Mouse (Mus musculus): Measurements from ENCODE around the gene Igfbp6. TPM values are rescaled to one million over a fixed set of nuclear protein-coding genes. Genes with fewer than 3 reads are reported as not detected.
A peak's percentile ranks its signal among the peaks of the same experiment; 100 is the strongest.

Gene Igfbp6
- polyA plus RNA-seq, 1 experiment: 18.5 TPM

DNA sequence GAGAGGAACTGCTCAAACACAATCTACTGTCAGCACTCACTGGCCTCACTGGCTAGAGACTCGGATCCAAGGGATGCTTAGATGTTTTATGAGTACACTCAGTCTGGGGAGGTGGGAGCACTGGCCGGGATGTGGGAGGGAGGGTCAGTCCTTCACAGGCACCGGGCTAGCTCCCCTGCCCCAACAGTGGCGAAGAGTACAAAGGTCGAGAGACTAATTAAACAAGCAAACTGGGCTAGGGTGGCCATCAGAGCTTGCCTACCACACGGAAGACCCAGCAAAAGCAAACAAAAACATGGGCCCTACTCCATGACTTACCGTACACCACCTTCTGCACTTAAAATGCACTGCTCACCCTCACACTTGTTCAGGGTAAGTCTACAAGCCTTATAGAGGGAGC lies 47.5 kb downstream of the Igfbp6 start:
- DNase-seq: no peak
- 53% methylated on average over 7 of the region's 7 CpGs for WGBS
- TF ChIP-seq CTCF (conservative IDR thresholded peaks at IDR 0.05; ENCODE audit: insufficient read depth, insufficient read length, low read depth, low read length) (no peak), POLR2A (IDR thresholded peaks at IDR 0.05; ENCODE audit: low read depth, low read length) (no peak)
- no peak overlapping the region for H3K27ac ChIP-seq (ENCODE audit: insufficient read depth, low read depth, low read length)
- H3K27me3 ChIP-seq (replicated peaks; ENCODE audit: control insufficient read depth, insufficient read depth, low read length): no peaks in the 10 kb centered on the region
- no peak overlapping the region for H3K4me3 ChIP-seq (ENCODE audit: insufficient read depth, low read depth, low read length)
- peaks cover 18% of the 10 kb centered on the region for H3K4me1 ChIP-seq (ENCODE audit: control insufficient read depth, insufficient read depth, low read length)
- H3K36me3 ChIP-seq (ENCODE audit: control insufficient read depth, insufficient read depth, low read length): no peaks in the 10 kb centered on the region

- WGBS: 70% methylated on average over 7 of the region's 7 CpGs
- no peak overlapping the region for H3K27ac ChIP-seq (ENCODE audit: insufficient read depth, low read depth, low read length)
- no peak overlapping the region for H3K4me3 ChIP-seq (ENCODE audit: insufficient read depth, low read depth, low read length)
- DNase-seq: no peak
- peaks cover 18% of the 10 kb centered on the region for H3K4me1 ChIP-seq (ENCODE audit: control insufficient read depth, insufficient read depth, low read length)
- no peaks in the 10 kb centered on the region for H3K27me3 ChIP-seq (replicated peaks; ENCODE audit: control insufficient read depth, insufficient read depth, low read length)
- no peak for TF ChIP-seq POLR2A (IDR thresholded peaks at IDR 0.05; ENCODE audit: low read depth, low read length)
- TF ChIP-seq CTCF (conservative IDR thresholded peaks at IDR 0.05; ENCODE audit: insufficient read depth, insufficient read length, low read depth, low read length): no peak
- H3K36me3 ChIP-seq (ENCODE audit: control insufficient read depth, insufficient read depth, low read length): no peaks in the 10 kb centered on the region
Measured at GRCm38 (mm10) chr15:102192271-102192812, 48.2 kb downstream of the Igfbp6 start.

- H3K36me3 ChIP-seq (ENCODE audit: control insufficient read depth, insufficient read depth, low read length): no peaks in the 10 kb centered on the region
- H3K27ac ChIP-seq (ENCODE audit: insufficient read depth, low read depth, low read length): no peak overlapping the region
- 70% methylated on average over 5 of the region's 5 CpGs for WGBS
- TF ChIP-seq POLR2A (IDR thresholded peaks at IDR 0.05; ENCODE audit: low read depth, low read length) (no peak), CTCF (conservative IDR thresholded peaks at IDR 0.05; ENCODE audit: insufficient read depth, insufficient read length, low read depth, low read length) (no peak)
- H3K27me3 ChIP-seq (replicated peaks; ENCODE audit: control insufficient read depth, insufficient read depth, low read length): no peaks in the 10 kb centered on the region
- DNase-seq: no peak
- no peak overlapping the region for H3K4me3 ChIP-seq (ENCODE audit: insufficient read depth, low read depth, low read length)
- H3K4me1 ChIP-seq (ENCODE audit: control insufficient read depth, insufficient read depth, low read length): peaks cover 18% of the 10 kb centered on the region
Measured at GRCm38 (mm10) chr15:102192820-102193386, 48.7 kb downstream of the Igfbp6 start.

- H3K27ac ChIP-seq (ENCODE audit: insufficient read depth, low read depth, low read length): no peak overlapping the region
- TF ChIP-seq CTCF (conservative IDR thresholded peaks at IDR 0.05; ENCODE audit: insufficient read depth, insufficient read length, low read depth, low read length) (no peak), POLR2A (IDR thresholded peaks at IDR 0.05; ENCODE audit: low read depth, low read length) (no peak)
- DNase-seq: no peak
- H3K4me1 ChIP-seq (ENCODE audit: control insufficient read depth, insufficient read depth, low read length): peaks cover 18% of the 10 kb centered on the region
- H3K4me3 ChIP-seq (ENCODE audit: insufficient read depth, low read depth, low read length): no peak overlapping the region
- WGBS: 87% methylated on average over 4 of the region's 4 CpGs
- no peaks in the 10 kb centered on the region for H3K27me3 ChIP-seq (replicated peaks; ENCODE audit: control insufficient read depth, insufficient read depth, low read length)
- no peaks in the 10 kb centered on the region for H3K36me3 ChIP-seq (ENCODE audit: control insufficient read depth, insufficient read depth, low read length)
Measured at GRCm38 (mm10) chr15:102193652-102194051, 49.5 kb downstream of the Igfbp6 start.

DNA sequence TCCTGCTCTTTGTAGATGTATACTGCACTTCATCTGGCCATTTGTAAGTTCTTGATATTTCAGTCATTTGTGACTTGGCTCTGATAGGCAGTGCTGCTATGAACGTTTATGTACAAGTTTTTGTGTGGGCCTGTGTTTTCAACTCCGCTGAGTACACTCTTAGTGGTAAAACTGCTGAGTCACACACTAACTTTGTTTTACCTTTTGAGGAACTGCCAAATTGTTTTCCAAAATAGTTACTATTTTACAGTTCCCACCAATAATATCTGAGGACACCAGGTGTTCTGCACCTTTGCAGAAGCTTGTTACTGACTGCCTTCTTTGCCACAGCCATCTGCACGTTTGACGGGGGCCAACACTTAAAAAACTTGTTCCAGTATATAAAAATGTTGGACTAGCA lies 50.3 kb downstream of the Igfbp6 start:
- DNase-seq: peak; percentile 62
- 36% methylated on average over 4 of the region's 4 CpGs for WGBS
- no peak for TF ChIP-seq POLR2A (IDR thresholded peaks at IDR 0.05; ENCODE audit: low read depth, low read length)
- no peak for TF ChIP-seq CTCF (conservative IDR thresholded peaks at IDR 0.05; ENCODE audit: insufficient read depth, insufficient read length, low read depth, low read length)
- Histone ChIP-seq H3K4me1 (ENCODE audit: control insufficient read depth, insufficient read depth, low read length) (peaks cover 18% of the 10 kb centered on the region), H3K27ac (ENCODE audit: insufficient read depth, low read depth, low read length) (peak overlapping the region; percentile 28), H3K4me3 (ENCODE audit: insufficient read depth, low read depth, low read length) (no peak overlapping the region), H3K36me3 (ENCODE audit: control insufficient read depth, insufficient read depth, low read length) (no peaks in the 10 kb centered on the region), H3K27me3 (replicated peaks; ENCODE audit: control insufficient read depth, insufficient read depth, low read length) (no peaks in the 10 kb centered on the region)

DNA sequence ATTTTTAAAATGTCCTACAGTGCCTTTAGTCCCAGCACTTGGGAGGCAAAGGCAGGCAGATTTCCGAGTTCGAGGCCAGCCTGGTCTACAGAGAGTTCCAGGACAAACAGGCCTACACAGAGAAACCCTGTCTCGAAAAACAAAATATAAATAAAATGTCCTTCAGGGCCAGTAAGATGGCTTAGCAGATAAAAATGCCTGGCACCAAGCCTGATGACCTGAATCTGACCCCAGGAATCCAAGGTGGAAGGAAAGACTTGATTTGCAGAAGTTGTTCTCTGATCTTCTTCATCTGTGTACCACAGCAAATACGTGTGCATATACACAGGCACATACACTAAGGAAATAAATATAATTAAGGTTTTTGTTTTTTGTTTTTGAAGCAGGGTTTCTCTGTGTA lies 51.2 kb downstream of the Igfbp6 start:
- H3K36me3 ChIP-seq (ENCODE audit: control insufficient read depth, insufficient read depth, low read length): no peaks in the 10 kb centered on the region
- no peak for DNase-seq
- no peaks in the 10 kb centered on the region for H3K27me3 ChIP-seq (replicated peaks; ENCODE audit: control insufficient read depth, insufficient read depth, low read length)
- TF ChIP-seq CTCF (conservative IDR thresholded peaks at IDR 0.05; ENCODE audit: insufficient read depth, insufficient read length, low read depth, low read length) (no peak), POLR2A (IDR thresholded peaks at IDR 0.05; ENCODE audit: low read depth, low read length) (no peak)
- peaks cover 18% of the 10 kb centered on the region for H3K4me1 ChIP-seq (ENCODE audit: control insufficient read depth, insufficient read depth, low read length)
- WGBS: 47% methylated on average over 4 of the region's 4 CpGs
- no peak overlapping the region for H3K4me3 ChIP-seq (ENCODE audit: insufficient read depth, low read depth, low read length)
- H3K27ac ChIP-seq (ENCODE audit: insufficient read depth, low read depth, low read length): 0 out of 2 replicates have a peak overlapping the region, but pooled peaks have one; percentile 5

- 71% methylated on average over 4 of the region's 4 CpGs for WGBS
Measured at GRCm38 (mm10) chr15:102198841-102199240, 54.7 kb downstream of the Igfbp6 start.

More at GRCm38 (mm10) chr15:102198841-102199240, 54.7 kb downstream of the Igfbp6 start:
- Histone ChIP-seq H3K4me3 (ENCODE audit: insufficient read depth, low read depth, low read length) (no peak overlapping the region), H3K27me3 (replicated peaks; ENCODE audit: control insufficient read depth, insufficient read depth, low read length) (no peaks in the 10 kb centered on the region), H3K27ac (ENCODE audit: insufficient read depth, low read depth, low read length) (no peak overlapping the region), H3K36me3 (ENCODE audit: control insufficient read depth, insufficient read depth, low read length) (no peaks in the 10 kb centered on the region), H3K4me1 (ENCODE audit: control insufficient read depth, insufficient read depth, low read length) (peaks cover 10% of the 10 kb centered on the region; the same call in 1 of the 2 replicates)
- DNase-seq: peak; percentile 64
- TF ChIP-seq CTCF (conservative IDR thresholded peaks at IDR 0.05; ENCODE audit: insufficient read depth, insufficient read length, low read depth, low read length) (no peak), POLR2A (IDR thresholded peaks at IDR 0.05; ENCODE audit: low read depth, low read length) (no peak)

Other genes starting within 250 kb of the Igfbp6 start
- 0.18 TPM in 1 of 2 replicates, not detected in the other for gene Krt4, start 219.6 kb upstream of the Igfbp6 start, polyA plus RNA-seq (2012; rRNA removed)
- gene Krt79, start 204.0 kb upstream of the Igfbp6 start, polyA plus RNA-seq (2012; rRNA removed): 0.33 and 0.37 TPM in 2 replicates
- 0.02 TPM in 1 of 2 replicates, not detected in the other for gene Krt78, start 190.1 kb upstream of the Igfbp6 start, polyA plus RNA-seq (2012; rRNA removed)
- 82.8 and 88.0 TPM in 2 replicates for gene Krt8, start 139.9 kb upstream of the Igfbp6 start, polyA plus RNA-seq (2012; rRNA removed)
- gene Krt18, start 116.2 kb upstream of the Igfbp6 start, polyA plus RNA-seq (2012; rRNA removed): 20.7 and 25.0 TPM in 2 replicates
- 92.1 and 124 TPM in 2 replicates for gene Eif4b, start 70.6 kb upstream of the Igfbp6 start, polyA plus RNA-seq (2012; rRNA removed)
- gene Tns2, start 43.9 kb upstream of the Igfbp6 start, polyA plus RNA-seq (2012; rRNA removed): 124 and 143 TPM in 2 replicates
- gene Spryd3, start 8.1 kb upstream of the Igfbp6 start, polyA plus RNA-seq (2012; rRNA removed): 29.7 and 30.1 TPM in 2 replicates
- 1.1 and 1.2 TPM in 2 replicates for gene Soat2, start 6.2 kb downstream of the Igfbp6 start, polyA plus RNA-seq (2012; rRNA removed)
- 29.1 and 30.3 TPM in 2 replicates for gene Zfp740, start 58.9 kb downstream of the Igfbp6 start, polyA plus RNA-seq (2012; rRNA removed)
- gene Csad, start 60.4 kb downstream of the Igfbp6 start, polyA plus RNA-seq (2012; rRNA removed): 216 and 255 TPM in 2 replicates
- 2.7 and 11.1 TPM in 2 replicates for gene Itgb7, start 87.6 kb downstream of the Igfbp6 start, polyA plus RNA-seq (2012; rRNA removed)
- gene Rarg, start 113.2 kb downstream of the Igfbp6 start, polyA plus RNA-seq (2012; rRNA removed): 21.2 and 25.6 TPM in 2 replicates
- gene Gm9918, start 126.2 kb downstream of the Igfbp6 start, polyA plus RNA-seq (2012; rRNA removed): 0.41 TPM in 2 replicates
- gene Mfsd5, start 135.1 kb downstream of the Igfbp6 start, polyA plus RNA-seq (2012; rRNA removed): 66.5 and 72.1 TPM in 2 replicates
- gene Espl1, start 151.9 kb downstream of the Igfbp6 start, polyA plus RNA-seq (2012; rRNA removed): 0.45 and 0.53 TPM in 2 replicates
- gene Pfdn5, start 181.8 kb downstream of the Igfbp6 start, polyA plus RNA-seq (2012; rRNA removed): 141 and 206 TPM in 2 replicates
- gene Myg1, start 187.3 kb downstream of the Igfbp6 start, polyA plus RNA-seq (2012; rRNA removed): 70.0 and 72.6 TPM in 2 replicates
- 31.1 and 38.1 TPM in 2 replicates for gene Aaas, start 206.4 kb downstream of the Igfbp6 start, polyA plus RNA-seq (2012; rRNA removed)
- 0.05 and 0.06 TPM in 2 replicates for gene Sp7, start 222.8 kb downstream of the Igfbp6 start, polyA plus RNA-seq (2012; rRNA removed)